Mouse (Mus musculus) liver, adult 2 months (tissue): ENCODE data around the gene Trim6. TPM values are rescaled to one million over a fixed set of nuclear protein-coding genes. Genes with fewer than 3 reads are reported as not detected.
A peak's percentile ranks its signal among the peaks of the same experiment; 100 is the strongest.
"Not testable (repeated sequence)": the region's sequence is repeated elsewhere in the genome, so short reads cannot be mapped to it uniquely, and the experiment has no call there.

Experiments used
- DNase-seq: peaks from one replicate; pipeline ENCODE4 v3.0.0-alpha.2; 2011; ENCODE audit warnings: low read depth, low spot score; ENCODE audit errors: extremely low read depth
- H3K27ac ChIP-seq: fragments of 200-500 bp; replicated peaks from 2 replicates; pipeline ENCODE4 v1.5.1; 2012; ENCODE audit warnings: low read depth, mild to moderate bottlenecking, control low read depth, inconsistent platforms, low read length; ENCODE audit not compliant: insufficient read depth
- H3K27me3 ChIP-seq: fragments of 200-500 bp; 2 replicates; pipeline ENCODE4 v1.6.1; 2012; ENCODE audit warnings: mild to moderate bottlenecking, moderate library complexity, low read length, inconsistent platforms; ENCODE audit not compliant: control insufficient read depth, insufficient read depth
- H3K36me3 ChIP-seq: fragments of 200-500 bp; 2 replicates; pipeline ENCODE4 v1.6.1; 2012; ENCODE audit warnings: low read length, inconsistent platforms; ENCODE audit not compliant: control insufficient read depth, insufficient read depth
- H3K4me1 ChIP-seq: fragments of 200-500 bp; 2 replicates; pipeline ENCODE4 v1.6.1; 2011; ENCODE audit warnings: low read length; ENCODE audit not compliant: control insufficient read depth, insufficient read depth
- H3K4me3 ChIP-seq: fragments of 200-500 bp; 2 replicates; pipeline ENCODE4 v1.5.1; 2011; ENCODE audit warnings: low read depth, mild to moderate bottlenecking, control low read depth, low read length, moderate library complexity; ENCODE audit not compliant: insufficient read depth
- H3K79me2 ChIP-seq: fragments of 200-500 bp; 2 replicates; pipeline ENCODE4 v1.6.1; 2012; ENCODE audit warnings: inconsistent platforms, mild to moderate bottlenecking, low read length, moderate library complexity; ENCODE audit not compliant: control insufficient read depth, insufficient read depth
- H3K9ac ChIP-seq: fragments of 200-500 bp; 2 replicates; pipeline ENCODE4 v1.6.1; 2012; ENCODE audit warnings: low read depth, mild to moderate bottlenecking, control low read depth, inconsistent platforms, low read length
- CTCF ChIP-seq: fragments of 200-500 bp; IDR thresholded peaks from 2 replicates; pipeline ENCODE4 v1.5.1; 2011; ENCODE audit warnings: low read depth, low read length, control low read depth
- POLR2A ChIP-seq: fragments of 200-500 bp; IDR thresholded peaks from 2 replicates; pipeline ENCODE4 v1.6.1; 2011; ENCODE audit warnings: low read length, control low read depth; ENCODE audit not compliant: insufficient read depth; ENCODE audit errors: extremely low read depth
- WGBS: fragments of 180-500 bp; shearing (Covaris S2); methylation state at CpG from one replicate; pipeline ENCODE4 v1.1.7; 2018; 5-methylcytosine and 5-hydroxymethylcytosine counted together
- polyA plus RNA-seq: library from polyadenylated mRNA; depleted of rRNA; stranded (reverse); fragments of >200 nt; gene quantifications from 2 replicates; pipeline ENCODE4 v1.2.3, GENCODE M21; 2012
- total RNA-seq: library from RNA; depleted of rRNA; stranded (reverse); fragments of >200 nt; gene quantifications from 2 replicates; pipeline ENCODE4 v1.2.3, GENCODE M21; 2014

Trim6 gene
- total and polyA plus RNA-seq, 2 experiments = 0.18 to 0.75 TPM

GRCm38 (mm10) chr7:104217881-104218280, 712 bp upstream of the Trim6 start:
- H3K27ac ChIP-seq = no peak overlapping the region
- peaks cover 3% of the 10 kb centered on the region; the same call in 1 of the 2 replicates for H3K4me1 ChIP-seq
- no peaks in the 10 kb centered on the region for H3K36me3 ChIP-seq
- H3K27me3 ChIP-seq = no peaks in the 10 kb centered on the region
- no peak for DNase-seq
- no peak overlapping the region for H3K9ac ChIP-seq
- H3K79me2 ChIP-seq = no peaks in the 10 kb centered on the region
- no peak overlapping the region for H3K4me3 ChIP-seq
- WGBS = 82% methylated on average over 2 of the region's 2 CpGs
- no peak for TF ChIP-seq CTCF
- TF ChIP-seq POLR2A = no peak

- 37% methylated on average over 2 of the region's 2 CpGs for WGBS
- Histone ChIP-seq H3K36me3 (no peaks in the 10 kb centered on the region), H3K9ac (no peak overlapping the region), H3K27me3 (no peaks in the 10 kb centered on the region), H3K4me3 (no peak overlapping the region), H3K27ac (no peak overlapping the region), H3K79me2 (no peaks in the 10 kb centered on the region), H3K4me1 (no peaks in the 10 kb centered on the region)
- TF ChIP-seq POLR2A (no peak), CTCF (peak; percentile 72)
- peak; percentile 19 for DNase-seq
Measured at GRCm38 (mm10) chr7:104231203-104231602, 12.6 kb downstream of the Trim6 start.

DNA sequence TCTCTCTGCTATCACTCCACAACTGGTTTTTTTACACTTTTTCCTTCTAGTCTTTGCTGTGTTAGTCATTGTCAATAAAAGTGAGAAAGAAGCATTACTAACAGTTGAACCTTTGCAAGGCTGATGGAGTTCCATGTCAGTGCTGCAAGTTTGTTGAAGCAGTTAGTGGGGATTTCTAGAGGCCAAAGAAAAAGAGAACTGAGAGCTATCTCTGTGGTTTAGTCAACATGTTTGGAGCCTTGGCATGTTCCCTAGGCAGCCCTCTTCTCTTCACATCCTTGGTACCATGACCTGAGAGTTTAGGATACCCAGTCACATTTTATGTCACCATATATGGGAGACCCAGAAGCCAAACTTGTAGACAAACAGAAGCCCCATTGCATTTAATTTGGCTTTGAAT, 22.3 kb downstream of the Trim6 start:
- no peak overlapping the region for H3K27ac ChIP-seq
- no peaks in the 10 kb centered on the region; the same call in 1 of the 2 replicates for H3K79me2 ChIP-seq
- H3K36me3 ChIP-seq = no peaks in the 10 kb centered on the region
- no peak for DNase-seq
- TF ChIP-seq POLR2A (no peak), CTCF (no peak)
- H3K4me3 ChIP-seq = no peak overlapping the region
- no peaks in the 10 kb centered on the region for H3K27me3 ChIP-seq
- H3K4me1 ChIP-seq = peaks cover 1% of the 10 kb centered on the region
- H3K9ac ChIP-seq = no peak overlapping the region

GRCm38 (mm10) chr7:104243616-104244015, 25.0 kb downstream of the Trim6 start:
- H3K4me3 ChIP-seq = no peak overlapping the region
- no peak overlapping the region for H3K9ac ChIP-seq
- H3K27ac ChIP-seq = no peak overlapping the region
- no peak for TF ChIP-seq CTCF
- TF ChIP-seq POLR2A = no peak
- no peaks in the 10 kb centered on the region; the same call in 1 of the 2 replicates for H3K79me2 ChIP-seq
- no peak for DNase-seq
- 76% methylated on average over 1 of the region's 1 CpGs for WGBS
- peaks cover 2% of the 10 kb centered on the region for H3K4me1 ChIP-seq
- H3K27me3 ChIP-seq = no peaks in the 10 kb centered on the region
- no peaks in the 10 kb centered on the region; the same call in 1 of the 2 replicates for H3K36me3 ChIP-seq

DNA sequence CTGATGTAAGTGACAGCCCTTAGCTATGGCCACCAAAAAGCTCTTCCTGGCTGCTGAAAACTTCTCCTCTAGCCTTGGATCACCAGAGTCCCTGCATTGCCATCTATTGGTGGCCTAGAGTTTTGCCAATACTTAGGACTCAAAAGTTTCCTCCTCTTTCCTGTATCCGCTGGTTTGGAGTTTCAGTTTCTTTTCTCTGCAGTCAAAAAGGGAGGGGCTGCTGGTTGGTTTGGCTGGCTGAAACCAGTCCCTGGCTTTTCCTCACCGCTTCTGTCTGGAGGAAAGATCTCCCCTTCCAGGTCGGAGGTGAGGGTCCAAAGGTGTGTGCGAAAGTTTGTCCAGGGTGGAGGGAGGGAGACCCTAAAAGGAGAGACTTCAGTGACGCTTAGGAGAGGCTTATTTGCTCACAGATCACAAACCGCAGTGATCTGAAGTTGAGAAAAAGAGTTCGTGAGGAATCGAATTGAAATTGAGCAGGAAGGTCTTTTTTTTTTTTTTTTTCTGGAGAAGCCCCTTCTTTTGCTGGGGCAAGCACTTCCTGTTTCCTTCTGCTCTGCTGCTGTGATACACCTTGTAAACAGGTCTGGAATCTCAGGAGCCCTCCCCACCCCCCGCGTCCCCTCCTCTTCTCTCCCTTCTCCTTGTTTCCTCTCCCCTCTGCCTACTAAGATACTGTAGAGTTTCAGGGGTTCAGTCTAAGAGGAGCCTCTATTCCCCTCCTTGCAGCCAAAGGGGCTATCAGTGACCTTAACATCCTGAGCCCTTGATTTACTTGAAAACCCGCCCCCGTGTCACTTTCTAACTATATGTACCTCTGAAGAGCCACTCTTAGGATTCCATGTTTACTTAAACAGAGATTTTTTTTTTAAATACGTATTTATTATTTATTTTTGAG, 25.9 kb downstream of the Trim6 start, which contains the start of gene Trim34a:
Gene Trim34a (plus strand): TSS at position 171 of the 895 bp plus-strand sequence.
- Histone ChIP-seq H3K27ac (peak within 1 kb of the TSS; percentile 61), H3K4me1 (peaks cover 2% of the 10 kb centered on the region), H3K27me3 (no peaks in the 10 kb centered on the region), H3K36me3 (no peaks in the 10 kb centered on the region; the same call in 1 of the 2 replicates), H3K79me2 (no peaks in the 10 kb centered on the region; the same call in 1 of the 2 replicates), H3K9ac (peak within 1 kb of the TSS; percentile 79), H3K4me3 (peak within 1 kb of the TSS; percentile 65)
- TF ChIP-seq POLR2A (no peak), CTCF (0 out of 2 replicates have a peak, but pooled peaks have one; percentile 15)
- DNase-seq = peak; percentile 89
- WGBS = 2% methylated on average over 13 of the region's 13 CpGs

DNA sequence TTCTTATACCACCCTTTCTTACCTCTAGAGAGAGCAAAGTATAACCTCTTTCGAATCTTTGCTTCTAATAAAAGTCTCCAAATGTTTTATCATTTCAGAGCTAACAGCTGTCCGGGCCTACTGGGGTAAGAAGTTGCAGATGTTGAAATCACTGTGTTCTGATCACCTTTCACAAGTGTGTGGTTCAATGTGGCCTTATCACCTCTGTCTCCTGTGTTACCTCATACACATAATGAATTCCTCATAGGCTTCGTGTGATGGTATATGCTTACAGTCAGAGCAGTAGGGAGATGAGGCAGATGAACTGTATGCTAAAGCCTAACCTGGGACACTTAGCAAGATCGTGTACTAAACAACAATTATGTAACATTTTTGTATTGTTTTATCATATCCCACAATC, 41.8 kb downstream of the Trim6 start:
- DNase-seq, H3K9ac ChIP-seq, H3K79me2 ChIP-seq, H3K27me3 ChIP-seq, H3K27ac ChIP-seq, H3K4me3 ChIP-seq, H3K36me3 ChIP-seq, H3K4me1 ChIP-seq: not testable (repeated sequence)
- 86% methylated on average over 4 of the region's 4 CpGs for WGBS

GRCm38 (mm10) chr7:104265335-104265734, 46.7 kb downstream of the Trim6 start:
- 77% methylated on average over 4 of the region's 5 CpGs for WGBS
- H3K79me2 ChIP-seq, H3K36me3 ChIP-seq, H3K27me3 ChIP-seq, H3K4me3 ChIP-seq, DNase-seq, H3K27ac ChIP-seq, H3K9ac ChIP-seq, H3K4me1 ChIP-seq: not testable (repeated sequence)

GRCm38 (mm10) chr7:104279361-104279760, 60.8 kb downstream of the Trim6 start:
- H3K79me2 ChIP-seq, H3K27ac ChIP-seq, H3K4me1 ChIP-seq, DNase-seq, H3K9ac ChIP-seq, H3K27me3 ChIP-seq, H3K36me3 ChIP-seq, H3K4me3 ChIP-seq: not testable (repeated sequence)
- 70% methylated on average over 3 of the region's 3 CpGs for WGBS
